Mouse (Mus musculus): Measurements from ENCODE around the gene Alox12b.

The Alox12b gene

GRCm38 (mm10) chr11:69156800-69157199 lies at the start of gene Alox12b:
Gene Alox12b (plus strand): TSS chr11:69156989.
- DNase-seq = no peak

DNA sequence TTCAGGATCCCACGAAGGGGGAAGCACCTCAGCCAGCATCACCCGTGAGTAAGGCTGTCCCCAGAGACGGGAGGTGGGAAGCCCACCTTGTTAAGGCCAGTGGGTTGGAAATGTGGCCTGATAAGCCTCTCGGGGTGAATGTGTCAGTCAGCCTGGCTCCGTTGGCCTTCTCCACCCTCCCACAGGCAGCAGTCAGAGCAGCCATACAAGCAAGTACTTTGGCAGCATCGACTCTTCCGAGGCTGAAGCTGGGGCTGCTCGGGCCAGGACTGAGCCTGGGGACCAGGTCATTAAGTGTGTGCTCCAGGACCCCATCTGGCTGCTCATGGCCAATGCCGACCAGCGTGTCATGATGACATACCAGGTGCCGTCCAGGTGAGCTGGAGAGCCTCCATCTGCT lies 49.1 kb upstream of the Alox12b start:
- no peak for DNase-seq

- no peak for DNase-seq
These were observed 48.6 kb upstream of the Alox12b start for GRCm38 (mm10) chr11:69108223-69108622.

DNA sequence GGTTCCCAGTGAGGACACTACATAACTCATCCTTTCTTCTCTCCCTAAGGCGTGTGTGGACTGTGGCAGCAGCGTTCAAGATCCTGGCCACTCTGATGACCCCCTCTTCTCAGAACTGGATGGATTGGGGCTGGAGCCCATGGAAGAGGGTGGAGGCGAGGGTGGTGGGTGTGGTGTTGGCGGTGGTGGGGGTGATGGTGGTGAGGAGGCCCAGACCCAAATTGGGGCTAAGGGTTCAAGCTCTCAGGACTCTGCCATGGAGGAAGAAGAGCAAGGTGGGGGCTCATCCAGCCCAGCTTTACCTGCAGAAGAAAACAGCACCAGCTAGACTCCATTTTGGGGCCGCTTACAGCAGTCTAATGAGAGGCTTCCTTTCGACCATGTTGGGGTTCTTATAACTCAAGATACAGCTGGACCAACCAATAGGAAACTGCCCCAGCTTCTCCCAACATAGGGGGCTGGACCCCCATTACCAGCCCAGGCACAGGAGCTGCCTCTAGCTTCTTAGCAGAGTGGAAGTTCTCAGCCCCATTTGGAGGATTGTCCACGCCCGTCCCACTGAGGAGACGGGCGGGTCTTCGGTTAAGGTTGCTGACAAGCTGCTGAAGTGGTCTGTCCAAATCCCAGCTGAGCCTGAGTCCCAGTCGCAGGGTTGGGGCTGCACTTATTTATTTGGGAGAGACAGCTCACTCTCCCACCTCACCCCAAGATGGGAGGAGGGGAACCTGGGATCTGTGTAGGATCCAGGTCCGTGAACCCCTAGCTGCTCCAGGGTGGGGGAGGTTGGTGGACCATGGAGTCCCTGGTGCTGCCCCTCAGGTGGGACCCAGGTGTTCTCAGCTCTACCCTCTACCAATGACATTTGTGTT lies 47.5 kb upstream of the Alox12b start:
- no peak for DNase-seq

DNA sequence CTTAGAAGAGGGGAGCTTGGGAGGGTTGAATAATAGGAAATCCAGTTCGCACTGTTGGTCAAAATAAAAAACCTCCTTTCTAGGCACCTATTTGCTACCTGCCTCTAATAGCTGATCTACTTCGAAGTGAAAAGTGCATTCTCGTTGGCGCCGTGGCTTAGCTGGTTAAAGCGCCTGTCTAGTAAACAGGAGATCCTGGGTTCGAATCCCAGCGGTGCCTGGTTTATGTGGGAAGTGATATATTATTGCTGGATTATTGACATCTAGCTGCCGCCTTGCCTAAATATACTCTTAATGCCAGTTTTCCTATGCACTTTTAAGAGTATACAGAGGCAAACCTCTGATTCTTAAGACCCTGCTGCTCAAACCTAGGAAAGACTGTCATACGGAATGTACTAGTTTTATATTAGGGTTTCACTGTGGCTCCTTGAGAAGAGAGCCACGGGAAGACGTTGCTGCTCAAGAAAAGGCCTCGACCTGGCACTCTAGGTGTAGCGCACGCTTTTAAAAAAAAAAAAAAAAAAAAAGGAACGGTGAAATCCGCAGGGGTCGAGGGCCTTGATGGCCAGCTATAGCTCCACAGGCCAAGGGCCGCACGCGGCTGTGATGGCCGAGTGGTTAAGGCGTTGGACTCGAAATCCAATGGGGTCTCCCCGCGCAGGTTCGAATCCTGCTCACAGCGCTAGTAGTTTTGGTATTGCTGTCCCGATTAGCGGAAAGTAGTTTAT lies 46.3 kb upstream of the Alox12b start:
- DNase-seq = peak; percentile 94

DNA sequence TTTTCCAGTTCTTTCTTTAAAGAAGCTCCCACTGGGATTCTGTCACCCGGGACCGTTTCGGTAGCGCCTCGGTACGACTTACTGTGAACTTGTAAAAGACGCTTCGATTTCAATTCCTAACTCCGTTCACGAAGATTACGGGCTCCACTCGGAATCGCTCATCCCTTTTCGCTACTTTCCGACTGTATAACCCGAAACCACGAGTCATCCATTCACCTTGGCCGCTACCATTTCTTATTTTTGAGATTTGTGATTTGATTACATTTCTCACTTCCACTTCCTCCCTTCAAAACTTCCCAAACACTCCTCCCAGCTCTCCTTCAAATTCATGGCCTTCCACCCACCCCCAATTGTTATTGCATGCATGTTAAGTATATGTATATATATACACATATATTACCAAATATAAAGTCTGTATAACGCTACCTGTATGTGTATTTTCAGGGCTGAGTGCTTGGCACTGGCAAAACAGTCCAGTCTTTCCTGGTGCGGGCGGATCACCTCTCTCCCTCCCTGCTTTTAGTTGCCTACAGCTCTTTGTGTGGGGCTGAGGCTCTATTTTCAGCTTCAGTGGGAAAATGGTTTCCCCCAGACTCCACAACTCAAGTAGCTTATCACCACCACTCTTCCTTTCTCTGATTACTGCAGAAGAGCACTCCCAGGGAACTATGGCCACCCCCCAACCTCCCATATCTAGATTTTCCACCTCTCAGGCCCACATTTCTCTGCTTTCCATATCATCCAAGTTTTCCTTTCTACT lies 45.6 kb upstream of the Alox12b start:
- DNase-seq = no peak

GRCm38 (mm10) chr11:69111865-69112264 lies 44.9 kb upstream of the Alox12b start:
- DNase-seq = no peak

DNA sequence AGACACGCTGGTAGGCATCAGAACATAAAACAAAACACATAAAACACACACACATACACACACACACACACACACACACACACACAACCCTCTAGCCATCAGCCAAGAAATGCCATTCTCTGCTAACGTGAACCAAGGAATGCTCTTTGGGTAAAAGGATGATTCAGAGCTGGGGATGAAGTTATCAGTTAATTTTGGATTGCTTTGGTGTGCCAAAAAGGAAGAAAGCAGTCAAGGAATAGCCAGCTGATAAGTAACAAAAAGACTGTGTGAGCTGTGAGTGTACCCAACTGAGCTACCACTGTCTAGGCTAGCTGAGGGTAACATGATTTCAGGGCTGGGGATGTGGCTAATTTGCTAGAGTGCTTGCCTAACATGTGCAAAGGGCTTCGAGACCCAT lies 42.8 kb upstream of the Alox12b start:
- DNase-seq = no peak

DNA sequence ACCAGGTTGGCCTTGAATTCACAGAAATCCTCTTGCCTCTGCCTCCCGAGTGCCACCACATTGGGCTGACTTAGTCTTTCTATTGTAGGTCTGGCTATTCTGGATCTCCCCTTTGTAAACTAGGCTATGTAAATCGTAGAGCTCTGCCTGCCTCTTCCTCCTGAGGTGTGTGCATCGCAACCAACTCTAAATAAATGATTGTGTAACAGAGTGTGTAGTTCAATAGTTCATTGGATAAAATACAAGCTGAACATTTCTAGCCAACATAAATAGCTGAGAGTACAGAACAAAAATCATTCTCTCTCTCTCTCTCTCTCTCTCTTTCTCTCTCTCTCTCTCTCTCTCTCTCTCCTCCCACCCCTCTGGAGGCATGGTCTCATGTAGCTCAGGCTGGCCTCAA lies 42.2 kb upstream of the Alox12b start:
- no peak for DNase-seq

- DNase-seq = no peak
These were observed 39.9 kb upstream of the Alox12b start for GRCm38 (mm10) chr11:69116843-69117242.

GRCm38 (mm10) chr11:69117737-69118695 lies 38.8 kb upstream of the Alox12b start:
- peak; percentile 62 for DNase-seq

- DNase-seq = peak; percentile 92
These were observed 38.0 kb upstream of the Alox12b start for GRCm38 (mm10) chr11:69118765-69119164.

GRCm38 (mm10) chr11:69119446-69120155 lies 37.2 kb upstream of the Alox12b start:
- no peak for DNase-seq

DNA sequence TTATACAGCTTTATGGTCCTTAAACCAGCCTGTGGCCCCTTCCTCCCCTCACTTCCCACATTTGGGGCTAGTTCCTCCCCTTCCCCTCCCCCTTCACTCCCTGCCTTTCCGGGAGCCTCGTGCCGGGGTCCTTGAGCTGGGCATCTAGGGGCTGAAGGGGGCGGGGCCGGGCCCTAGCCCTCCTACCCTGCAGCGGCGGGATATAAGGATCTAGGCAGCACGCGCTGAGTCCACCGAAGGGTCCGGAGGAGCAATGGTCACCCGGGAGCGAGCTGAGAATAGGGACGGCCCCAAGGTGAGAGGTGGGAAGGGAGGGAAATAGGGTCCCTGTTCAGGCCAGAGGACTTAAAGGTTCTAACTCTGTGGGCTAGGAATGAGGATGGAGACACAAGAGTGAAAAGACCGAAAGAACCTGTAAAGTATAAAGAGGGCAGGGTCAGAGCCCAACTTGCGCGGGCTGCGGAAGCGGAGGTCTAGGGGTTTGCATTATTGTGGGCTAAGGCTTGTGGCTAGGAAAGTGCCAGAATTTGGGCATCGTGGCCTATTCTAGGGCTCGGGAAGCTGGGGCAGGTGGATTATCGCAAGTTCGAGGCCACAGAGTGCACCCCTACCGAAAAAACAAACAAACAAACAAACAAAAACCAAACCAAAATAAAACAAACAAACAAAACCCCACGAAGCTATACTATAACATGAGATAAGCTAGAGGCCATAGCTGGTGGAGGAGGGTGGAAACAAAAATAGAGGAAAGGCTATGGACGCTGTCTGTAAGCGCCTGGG lies 36.4 kb upstream of the Alox12b start, which contains the start of gene Hes7:
Gene Hes7, plus strand, starts transcription at position 184 of the 780 bp plus-strand sequence.
- no peak for DNase-seq

DNA sequence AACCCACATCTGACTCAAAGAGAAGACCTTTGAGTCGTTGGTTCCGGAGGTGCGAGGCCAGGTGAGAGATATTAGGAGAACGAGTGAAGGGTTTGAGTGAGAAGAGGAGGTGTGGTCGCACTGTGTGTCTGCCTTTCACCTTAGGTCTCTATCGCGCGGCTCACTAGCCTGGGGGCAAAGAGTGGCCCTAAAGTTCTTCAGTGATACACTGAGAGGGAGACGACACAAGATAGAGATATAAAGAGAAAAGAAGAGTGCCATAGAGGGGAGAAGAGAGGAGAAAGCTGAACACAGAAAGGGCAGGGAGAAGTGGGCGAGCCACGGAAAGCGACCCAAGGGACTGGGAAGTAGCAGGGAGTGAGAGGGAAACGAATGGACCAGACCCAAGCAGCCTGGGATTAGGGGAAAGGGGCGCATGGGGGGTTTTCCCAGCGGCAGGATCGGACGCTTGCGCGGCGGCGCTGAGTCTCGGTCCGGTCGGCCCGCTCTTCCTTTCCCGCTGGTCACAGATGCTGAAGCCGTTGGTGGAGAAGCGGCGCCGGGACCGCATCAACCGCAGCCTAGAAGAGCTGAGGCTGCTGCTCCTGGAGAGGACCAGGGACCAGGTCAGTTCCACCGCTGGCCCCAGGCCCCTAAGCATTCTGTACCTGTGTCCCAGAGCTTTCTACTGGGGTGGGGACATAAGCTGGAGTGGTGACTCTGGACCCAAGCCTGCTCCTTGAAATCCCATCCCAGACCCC lies 35.6 kb upstream of the Alox12b start:
- DNase-seq = no peak

GRCm38 (mm10) chr11:69121741-69122335 lies 35.0 kb upstream of the Alox12b start:
- no peak for DNase-seq

DNA sequence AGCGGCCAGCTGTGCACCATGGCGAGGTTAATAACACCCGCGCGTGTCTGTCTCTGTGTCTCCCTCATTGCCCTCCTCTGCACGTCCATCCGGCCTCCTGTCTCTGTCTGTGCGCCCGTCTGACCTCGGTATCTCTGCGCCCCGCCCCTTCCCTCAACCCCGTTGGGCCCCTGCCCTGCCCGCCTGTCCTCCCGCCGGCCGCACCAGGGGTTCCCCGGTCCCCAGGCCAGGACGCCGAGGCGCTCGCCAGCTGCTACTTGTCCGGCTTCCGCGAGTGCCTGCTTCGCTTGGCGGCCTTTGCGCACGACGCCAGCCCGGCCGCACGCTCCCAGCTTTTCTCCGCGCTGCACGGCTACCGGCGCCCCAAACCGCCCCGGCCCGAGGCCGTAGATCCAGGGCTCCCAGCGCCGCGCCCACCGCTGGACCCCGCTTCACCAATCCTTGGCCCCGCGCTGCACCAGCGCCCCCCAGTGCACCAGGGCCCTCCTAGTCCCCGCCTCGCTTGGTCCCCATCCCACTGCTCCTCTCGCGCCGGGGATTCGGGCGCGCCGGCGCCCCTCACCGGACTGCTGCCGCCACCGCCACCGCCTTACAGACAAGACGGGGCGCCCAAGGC lies 34.3 kb upstream of the Alox12b start, which contains the start of gene 9130213A22Rik:
Gene 9130213A22Rik, minus strand, starts transcription at position 254 of the 616 bp plus-strand sequence.
- peak; percentile 92 for DNase-seq

- DNase-seq = peak; percentile 92
These were observed 33.6 kb upstream of the Alox12b start for GRCm38 (mm10) chr11:69123056-69123692.
